Mouse (Mus musculus) CH12.LX (cell line): Measurements from ENCODE around the gene Ccdc93.

ENCODE experiments used
- CTCF ChIP-seq, 2 experiments: IDR thresholded peaks in 1 of 2; conservative IDR thresholded peaks in 1 of 2; 2 replicates each; pipeline ENCODE4 v1.5.1; 2011 to 2012; ENCODE audit warnings: low read depth in 2 of 2, low read length in 2 of 2, improper control_type of control experiment in 1 of 2, inconsistent platforms in 1 of 2, mild to moderate bottlenecking in 1 of 2, moderate library complexity in 1 of 2
- GABPA ChIP-seq: IDR thresholded peaks from 2 replicates; pipeline ENCODE4 v1.6.1; 2012; ENCODE audit warnings: low read depth, low read length, improper control_type of control experiment, inconsistent platforms; ENCODE audit not compliant: insufficient replicate concordance
- KAT2A ChIP-seq: IDR thresholded peaks from 2 replicates; pipeline ENCODE4 v1.6.1; 2012; ENCODE audit warnings: low read length, improper control_type of control experiment, inconsistent platforms; ENCODE audit not compliant: insufficient replicate concordance
- MAX ChIP-seq: IDR thresholded peaks from 2 replicates; pipeline ENCODE4 v1.6.1; 2011; ENCODE audit warnings: low read length, improper control_type of control experiment
- NELFE ChIP-seq: IDR thresholded peaks from 2 replicates; pipeline ENCODE4 v1.6.1; 2011; ENCODE audit warnings: low read depth, low read length, improper control_type of control experiment
- POLR2A ChIP-seq: IDR thresholded peaks from 2 replicates; pipeline ENCODE4 v1.6.1; 2011; ENCODE audit warnings: low read depth, mild to moderate bottlenecking, improper control_type of control experiment, low read length
- SMC3 ChIP-seq: IDR thresholded peaks from 2 replicates; pipeline ENCODE4 v1.6.1; 2011; ENCODE audit warnings: low read depth, low read length, improper control_type of control experiment
- UBTF ChIP-seq: IDR thresholded peaks from 2 replicates; pipeline ENCODE4 v1.6.1; 2012; ENCODE audit warnings: low read depth, mild to moderate bottlenecking, inconsistent platforms, low read length, improper control_type of control experiment, moderate library complexity

DNA sequence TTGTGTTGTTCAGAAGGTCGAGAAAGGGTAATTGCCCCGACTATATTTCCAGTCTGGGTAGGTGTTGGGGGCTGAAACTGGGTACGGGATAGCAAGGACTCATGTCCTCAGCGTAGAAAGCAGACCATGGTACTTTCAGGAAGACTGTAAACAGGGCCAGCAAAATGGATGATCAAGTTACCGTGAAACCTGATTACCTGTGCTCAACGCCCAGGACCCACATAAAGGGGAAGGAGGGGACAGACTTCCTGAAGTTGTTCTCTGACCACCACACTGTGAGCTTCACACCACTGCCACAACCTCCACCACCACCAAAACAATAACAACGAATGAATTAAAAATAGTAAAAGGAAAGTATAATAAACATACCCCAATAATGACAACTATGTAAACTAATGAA lies 42.1 kb upstream of the Ccdc93 start:
- TF ChIP-seq CTCF (conservative IDR thresholded peaks at IDR 0.05 in 1 of 2, IDR thresholded peaks at IDR 0.05 in 1 of 2; ENCODE audit: low read depth in 2 of 2, low read length in 2 of 2) (no peak), MAX (no peak), KAT2A (no peak), POLR2A (no peak), NELFE (no peak), SMC3 (no peak), UBTF (no peak), GABPA (no peak)
